Mouse (Mus musculus): ENCODE data around the gene Grik3. TPM values are rescaled to one million over a fixed set of nuclear protein-coding genes. Genes with fewer than 3 reads are reported as not detected.

Grik3 gene
- polyA plus RNA-seq, 1 experiment from 2014 or later = 0.07 TPM

GRCm38 (mm10) chr4:125709716-125710115, 219.2 kb downstream of the Grik3 start:
- no peak overlapping the region for H3K4me2 ChIP-seq (replicated peaks; ENCODE audit: low read depth)
- no peak for ATAC-seq
- no peaks in the 10 kb centered on the region for H3K27me3 ChIP-seq (replicated peaks; ENCODE audit: control insufficient read depth, insufficient read depth, low read length)
- H3K27ac ChIP-seq (ENCODE audit: low read depth, low read length) = no peak overlapping the region
- TF ChIP-seq CTCF (IDR thresholded peaks at IDR 0.05; ENCODE audit: low read depth) = no peak
- no peaks in the 10 kb centered on the region for H3K36me3 ChIP-seq (ENCODE audit: control insufficient read depth, insufficient read depth)
- no peak overlapping the region for H3K9ac ChIP-seq (ENCODE audit: low read depth, low read length)
- no peak overlapping the region for H3K4me3 ChIP-seq (ENCODE audit: low read depth, low read length)
- no peaks in the 10 kb centered on the region for H3K9me3 ChIP-seq (ENCODE audit: control insufficient read depth)
- WGBS = 63% methylated on average over 10 of the region's 10 CpGs
- H3K4me1 ChIP-seq (replicated peaks; ENCODE audit: control insufficient read depth, insufficient read depth, low read length) = no peaks in the 10 kb centered on the region

- no peak for TF ChIP-seq CTCF (IDR thresholded peaks at IDR 0.05; ENCODE audit: low read depth)
- Histone ChIP-seq H3K27ac (ENCODE audit: low read depth, low read length) (no peak overlapping the region), H3K9ac (ENCODE audit: low read depth, low read length) (no peak overlapping the region), H3K36me3 (ENCODE audit: control insufficient read depth, insufficient read depth) (no peaks in the 10 kb centered on the region), H3K27me3 (replicated peaks; ENCODE audit: control insufficient read depth, insufficient read depth, low read length) (no peaks in the 10 kb centered on the region), H3K4me1 (replicated peaks; ENCODE audit: control insufficient read depth, insufficient read depth, low read length) (no peaks in the 10 kb centered on the region), H3K9me3 (ENCODE audit: control insufficient read depth) (no peaks in the 10 kb centered on the region), H3K4me2 (replicated peaks; ENCODE audit: low read depth) (no peak overlapping the region), H3K4me3 (ENCODE audit: low read depth, low read length) (no peak overlapping the region)
- WGBS = 61% methylated on average over 6 of the region's 6 CpGs
- ATAC-seq = no peak
Measured at GRCm38 (mm10) chr4:125717881-125718280, 227.4 kb downstream of the Grik3 start.

DNA sequence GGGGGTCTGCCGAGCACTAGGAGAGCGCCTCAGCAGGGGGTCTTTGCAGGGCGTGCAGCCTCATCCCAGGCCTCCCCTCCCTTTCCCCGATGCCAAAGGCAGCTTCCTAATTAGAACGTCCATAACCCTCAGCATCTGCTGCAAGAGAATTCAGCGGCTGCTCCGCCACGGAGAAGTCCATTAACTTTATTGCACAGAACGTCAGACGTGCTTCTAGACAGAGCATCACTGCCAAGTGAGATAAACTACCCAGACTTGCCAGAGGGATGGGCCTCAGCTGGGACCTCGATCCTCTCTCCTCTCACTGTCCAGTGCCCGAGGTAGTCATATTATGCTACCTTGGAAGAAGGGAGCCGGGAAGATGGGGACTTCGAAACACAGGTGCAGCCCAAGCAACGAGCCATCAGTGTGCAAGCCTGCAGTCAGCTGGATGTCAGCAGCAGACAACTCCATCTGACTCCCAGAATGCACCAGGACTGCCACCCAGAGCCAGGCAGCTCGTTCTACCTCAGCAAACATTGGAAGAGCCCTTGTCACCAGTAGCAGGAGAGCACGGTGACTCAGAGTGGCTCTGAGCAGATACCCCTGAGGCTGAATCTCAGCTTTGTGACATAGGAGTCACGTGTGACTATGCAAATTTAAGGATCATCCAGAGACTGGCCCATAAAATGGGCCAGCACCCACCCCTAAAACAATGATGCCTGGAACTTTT, 228.1 kb downstream of the Grik3 start:
- H3K4me3 ChIP-seq (ENCODE audit: low read depth, low read length) = no peak overlapping the region
- H3K36me3 ChIP-seq (ENCODE audit: control insufficient read depth, insufficient read depth) = no peaks in the 10 kb centered on the region
- H3K4me1 ChIP-seq (replicated peaks; ENCODE audit: control insufficient read depth, insufficient read depth, low read length) = no peaks in the 10 kb centered on the region
- no peaks in the 10 kb centered on the region for H3K9me3 ChIP-seq (ENCODE audit: control insufficient read depth)
- no peak for TF ChIP-seq CTCF (IDR thresholded peaks at IDR 0.05; ENCODE audit: low read depth)
- ATAC-seq = no peak
- H3K4me2 ChIP-seq (replicated peaks; ENCODE audit: low read depth) = no peak overlapping the region
- H3K27me3 ChIP-seq (replicated peaks; ENCODE audit: control insufficient read depth, insufficient read depth, low read length) = no peaks in the 10 kb centered on the region
- no peak overlapping the region for H3K27ac ChIP-seq (ENCODE audit: low read depth, low read length)
- no peak overlapping the region for H3K9ac ChIP-seq (ENCODE audit: low read depth, low read length)
- WGBS = 28% methylated on average over 18 of the region's 18 CpGs

DNA sequence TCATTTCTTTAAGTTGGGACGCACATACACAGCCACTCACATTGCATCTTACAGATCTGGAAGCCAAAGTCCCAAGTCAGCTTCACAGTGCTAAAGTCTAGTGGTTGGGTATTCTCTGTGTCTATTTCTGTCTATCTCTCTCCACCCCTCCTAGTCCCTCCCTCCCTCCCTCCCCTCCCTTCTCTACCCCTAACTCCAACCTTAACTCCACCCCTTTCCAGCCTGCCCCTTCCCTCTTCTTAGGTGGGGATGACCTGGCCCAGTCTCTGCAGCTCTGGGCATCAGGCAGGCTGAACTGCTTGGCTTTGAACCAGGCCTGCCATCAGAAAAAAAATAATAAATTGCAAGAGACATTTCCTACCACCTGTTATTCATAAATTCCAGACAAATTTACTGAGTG, 235.7 kb downstream of the Grik3 start:
- no peak overlapping the region for H3K27ac ChIP-seq (ENCODE audit: low read depth, low read length)
- peaks cover 29% of the 10 kb centered on the region for H3K27me3 ChIP-seq (replicated peaks; ENCODE audit: control insufficient read depth, insufficient read depth, low read length)
- no peaks in the 10 kb centered on the region for H3K36me3 ChIP-seq (ENCODE audit: control insufficient read depth, insufficient read depth)
- H3K9me3 ChIP-seq (ENCODE audit: control insufficient read depth) = no peaks in the 10 kb centered on the region
- TF ChIP-seq CTCF (IDR thresholded peaks at IDR 0.05; ENCODE audit: low read depth) = no peak
- no peak overlapping the region for H3K4me3 ChIP-seq (ENCODE audit: low read depth, low read length)
- 91% methylated on average over 1 of the region's 1 CpGs for WGBS
- no peak overlapping the region for H3K4me2 ChIP-seq (replicated peaks; ENCODE audit: low read depth)
- no peak overlapping the region for H3K9ac ChIP-seq (ENCODE audit: low read depth, low read length)
- ATAC-seq = no peak
- H3K4me1 ChIP-seq (replicated peaks; ENCODE audit: control insufficient read depth, insufficient read depth, low read length) = no peaks in the 10 kb centered on the region

- no peak overlapping the region for H3K27ac ChIP-seq (ENCODE audit: low read depth, low read length)
- no peak overlapping the region for H3K4me2 ChIP-seq (replicated peaks; ENCODE audit: low read depth)
- no peaks in the 10 kb centered on the region for H3K36me3 ChIP-seq (ENCODE audit: control insufficient read depth, insufficient read depth)
- H3K4me3 ChIP-seq (ENCODE audit: low read depth, low read length) = no peak overlapping the region
- no peaks in the 10 kb centered on the region for H3K9me3 ChIP-seq (ENCODE audit: control insufficient read depth)
- no peak for ATAC-seq
- no peak overlapping the region for H3K9ac ChIP-seq (ENCODE audit: low read depth, low read length)
- no peaks in the 10 kb centered on the region for H3K4me1 ChIP-seq (replicated peaks; ENCODE audit: control insufficient read depth, insufficient read depth, low read length)
- peaks cover 29% of the 10 kb centered on the region for H3K27me3 ChIP-seq (replicated peaks; ENCODE audit: control insufficient read depth, insufficient read depth, low read length)
- 34% methylated on average over 10 of the region's 10 CpGs for WGBS
- TF ChIP-seq CTCF (IDR thresholded peaks at IDR 0.05; ENCODE audit: low read depth) = no peak
Measured at GRCm38 (mm10) chr4:125727030-125727429, 236.5 kb downstream of the Grik3 start.

DNA sequence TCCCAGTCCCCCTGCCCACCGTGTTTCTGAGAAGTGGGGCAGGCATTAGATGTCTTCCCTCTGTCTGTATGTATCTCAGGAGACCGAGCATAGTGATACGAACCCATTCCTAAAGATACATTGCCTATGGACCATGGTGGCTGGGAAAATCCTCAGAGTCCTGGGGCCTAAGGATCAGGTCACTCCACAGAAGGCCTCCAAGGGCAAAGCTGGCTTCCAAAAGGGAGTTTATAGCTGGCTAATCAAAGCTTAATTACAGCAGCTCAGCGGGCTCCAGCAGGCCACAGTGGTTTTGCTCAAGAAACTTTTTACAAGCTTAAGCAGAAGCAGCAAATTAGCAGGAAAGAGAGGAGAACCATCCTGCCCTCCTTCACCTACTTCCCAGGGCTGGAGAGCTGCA, 237.1 kb downstream of the Grik3 start:
- Histone ChIP-seq H3K27ac (ENCODE audit: low read depth, low read length) (no peak overlapping the region), H3K9ac (ENCODE audit: low read depth, low read length) (no peak overlapping the region), H3K9me3 (ENCODE audit: control insufficient read depth) (no peaks in the 10 kb centered on the region), H3K27me3 (replicated peaks; ENCODE audit: control insufficient read depth, insufficient read depth, low read length) (peaks cover 29% of the 10 kb centered on the region), H3K36me3 (ENCODE audit: control insufficient read depth, insufficient read depth) (no peaks in the 10 kb centered on the region), H3K4me2 (replicated peaks; ENCODE audit: low read depth) (no peak overlapping the region), H3K4me3 (ENCODE audit: low read depth, low read length) (no peak overlapping the region), H3K4me1 (replicated peaks; ENCODE audit: control insufficient read depth, insufficient read depth, low read length) (no peaks in the 10 kb centered on the region)
- ATAC-seq = no peak
- 37% methylated on average over 4 of the region's 4 CpGs for WGBS
- no peak for TF ChIP-seq CTCF (IDR thresholded peaks at IDR 0.05; ENCODE audit: low read depth)

Measured in intestine, postnatal 0 days (tissue).